Mouse (Mus musculus) heart, postnatal 0 days (tissue): ENCODE measurements around the gene Mau2.
"Not testable (repeated sequence)": the region's sequence is repeated elsewhere in the genome, so short reads cannot be mapped to it uniquely, and the experiment has no call there.

Experiments used
- CTCF ChIP-seq: IDR thresholded peaks from 2 replicates; pipeline ENCODE4 v1.5.1; 2016; ENCODE audit warnings: antibody characterized with exemption, control low read depth, low read depth
- EP300 ChIP-seq: IDR thresholded peaks from 2 replicates; pipeline ENCODE4 v1.6.1; 2016; ENCODE audit warnings: antibody characterized with exemption, low read depth

GRCm38 (mm10) chr8:70050434-70050833 lies 7.9 kb upstream of the Mau2 start:
- not testable (repeated sequence) for TF ChIP-seq EP300, CTCF
